Mouse (Mus musculus) neural tube, embryonic 11.5 days (tissue): ENCODE results near the gene Nxph1. TPM values are rescaled to one million over a fixed set of nuclear protein-coding genes. Genes with fewer than 3 reads are reported as not detected.

Source experiments
- ATAC-seq: fragments of 200-750 bp; cut with Nextera tagmentation; 2 replicates; pipeline ENCODE4 v1.8.0; 2017; ENCODE audit warnings: moderate number of reproducible peaks, mild to moderate bottlenecking, moderate TSS enrichment, moderate library complexity; ENCODE audit not compliant: insufficient read depth, low FRiP score, low TSS enrichment
- DNase-seq: peaks from one replicate; pipeline ENCODE4 v3.0.0-alpha.2; 2015; ENCODE audit warnings: low spot score
- H3K27ac ChIP-seq: fragments of 300-500 bp; sonication (generic); 2 replicates; pipeline ENCODE4 v1.5.1; 2014; ENCODE audit warnings: low read depth, mild to moderate bottlenecking, low read length
- H3K27me3 ChIP-seq: fragments of 300-500 bp; sonication (generic); 2 replicates; pipeline ENCODE4 v1.6.1; 2014; ENCODE audit warnings: mild to moderate bottlenecking, low read length, mixed read lengths; ENCODE audit not compliant: control insufficient read depth, insufficient read depth
- H3K36me3 ChIP-seq: fragments of 300-500 bp; sonication (generic); 2 replicates; pipeline ENCODE4 v1.6.1; 2014; ENCODE audit warnings: mild to moderate bottlenecking, low read length, moderate library complexity, mixed read lengths; ENCODE audit not compliant: control insufficient read depth, insufficient read depth
- H3K4me1 ChIP-seq: fragments of 300-500 bp; sonication (generic); 2 replicates; pipeline ENCODE4 v1.6.1; 2014; ENCODE audit warnings: low read length, mixed read lengths; ENCODE audit not compliant: control insufficient read depth, insufficient read depth
- H3K4me2 ChIP-seq: fragments of 300-500 bp; sonication (generic); 2 replicates; pipeline ENCODE4 v1.6.1; 2014; ENCODE audit warnings: low read depth, mild to moderate bottlenecking, moderate library complexity
- H3K4me3 ChIP-seq: fragments of 300-500 bp; sonication (generic); 2 replicates; pipeline ENCODE4 v1.5.1; 2014; ENCODE audit warnings: low read depth, low read length
- H3K9ac ChIP-seq: fragments of 300-500 bp; sonication (generic); 2 replicates; pipeline ENCODE4 v1.6.1; 2014; ENCODE audit warnings: mild to moderate bottlenecking, low read length
- H3K9me3 ChIP-seq: fragments of 300-500 bp; sonication (generic); 2 replicates; pipeline ENCODE4 v1.6.1; 2016; ENCODE audit warnings: low read length; ENCODE audit not compliant: control insufficient read depth
- WGBS: fragments of 180-500 bp; shearing (Covaris S2); extraction: QIAGEN DNeasy Blood & Tissue Kit; methylation state at CpG from one replicate; pipeline ENCODE4 v1.1.7; 2014; 5-methylcytosine and 5-hydroxymethylcytosine counted together
- polyA plus RNA-seq: library from polyadenylated mRNA; unstranded; fragments of >200 nt; fragmentation: Nextera tagmentation; extraction: Ambion mirVana; gene quantifications from 2 replicates; pipeline ENCODE4 v1.2.1, GENCODE M21; 2014

Nxph1 gene
- polyA plus RNA-seq, 1 experiment from 2014 or later: 9.4 TPM

GRCm38 (mm10) chr6:9002686-9003085, 54.5 kb downstream of the Nxph1 start:
- H3K36me3 ChIP-seq: no peaks in the 10 kb centered on the region
- WGBS: 15% methylated on average over 3 of the region's 3 CpGs
- no peaks in the 10 kb centered on the region for H3K9me3 ChIP-seq
- no peak overlapping the region for H3K9ac ChIP-seq
- no peaks in the 10 kb centered on the region for H3K4me1 ChIP-seq
- no peak overlapping the region for H3K27ac ChIP-seq
- no peak for ATAC-seq
- no peaks in the 10 kb centered on the region for H3K27me3 ChIP-seq
- DNase-seq: no peak
- no peak overlapping the region for H3K4me2 ChIP-seq
- H3K4me3 ChIP-seq: no peak overlapping the region

GRCm38 (mm10) chr6:9026631-9027030, 78.4 kb downstream of the Nxph1 start:
- DNase-seq (no peak), ATAC-seq (no peak)
- 83% methylated on average over 1 of the region's 1 CpGs for WGBS
- no peak overlapping the region for H3K4me2 ChIP-seq
- H3K27me3 ChIP-seq: no peaks in the 10 kb centered on the region
- H3K9me3 ChIP-seq: no peaks in the 10 kb centered on the region
- H3K27ac ChIP-seq: no peak overlapping the region
- no peaks in the 10 kb centered on the region for H3K36me3 ChIP-seq
- no peaks in the 10 kb centered on the region for H3K4me1 ChIP-seq
- no peak overlapping the region for H3K4me3 ChIP-seq
- H3K9ac ChIP-seq: no peak overlapping the region

DNA sequence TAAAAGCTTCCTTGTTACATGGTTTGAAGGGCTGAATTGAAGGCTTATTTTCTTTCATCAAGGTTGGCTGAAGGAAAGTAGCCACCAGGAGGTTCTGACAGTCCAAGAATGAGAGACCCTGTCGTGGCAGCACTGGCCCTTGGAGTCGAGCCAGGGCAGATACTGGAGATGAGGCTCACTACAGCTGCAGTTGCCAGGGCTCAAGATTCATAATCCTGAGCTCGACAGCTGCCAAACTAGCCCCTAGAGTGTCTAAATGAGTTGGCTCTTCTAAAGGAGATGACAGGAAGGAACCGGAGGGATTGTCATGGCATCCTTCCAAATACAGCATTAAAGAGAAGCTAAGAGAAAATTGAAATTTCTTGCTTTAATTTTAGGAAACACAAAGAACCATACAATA, 78.9 kb downstream of the Nxph1 start:
- Histone ChIP-seq H3K27ac (no peak overlapping the region), H3K36me3 (no peaks in the 10 kb centered on the region), H3K9ac (no peak overlapping the region), H3K9me3 (no peaks in the 10 kb centered on the region), H3K27me3 (no peaks in the 10 kb centered on the region), H3K4me1 (no peaks in the 10 kb centered on the region), H3K4me2 (no peak overlapping the region), H3K4me3 (no peak overlapping the region)
- WGBS: 72% methylated on average over 4 of the region's 4 CpGs
- DNase-seq (no peak), ATAC-seq (no peak)

DNA sequence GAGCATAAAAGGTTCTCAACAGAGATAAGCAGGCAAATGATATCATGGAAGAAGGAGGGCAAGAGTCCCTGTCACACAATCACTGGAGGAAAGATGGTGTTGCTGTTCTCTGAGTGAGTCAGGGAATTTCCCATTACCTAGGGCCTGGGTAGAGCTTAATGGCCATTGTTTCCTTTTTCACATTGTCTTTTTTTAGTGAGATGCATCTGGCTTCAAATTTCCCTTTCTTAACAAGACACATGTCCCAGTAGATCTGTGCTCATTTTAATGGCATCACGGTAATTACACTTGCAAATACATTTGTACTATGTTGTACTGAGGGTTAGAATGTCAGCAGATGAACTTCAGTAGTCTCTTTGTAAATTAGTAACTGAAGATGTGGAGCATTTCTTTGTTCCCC, 80.3 kb downstream of the Nxph1 start:
- no peak overlapping the region for H3K4me3 ChIP-seq
- ATAC-seq (no peak), DNase-seq (no peak)
- H3K27me3 ChIP-seq: no peaks in the 10 kb centered on the region
- H3K36me3 ChIP-seq: no peaks in the 10 kb centered on the region
- no peak overlapping the region for H3K4me2 ChIP-seq
- no peak overlapping the region for H3K27ac ChIP-seq
- H3K9me3 ChIP-seq: no peaks in the 10 kb centered on the region
- no peaks in the 10 kb centered on the region for H3K4me1 ChIP-seq
- H3K9ac ChIP-seq: no peak overlapping the region
- 86% methylated on average over 1 of the region's 1 CpGs for WGBS

GRCm38 (mm10) chr6:9039286-9039685, 91.1 kb downstream of the Nxph1 start:
- H3K9ac ChIP-seq: no peak overlapping the region
- H3K27me3 ChIP-seq: no peaks in the 10 kb centered on the region
- no peaks in the 10 kb centered on the region for H3K9me3 ChIP-seq
- H3K4me1 ChIP-seq: no peaks in the 10 kb centered on the region
- 100% methylated on average over 1 of the region's 1 CpGs for WGBS
- no peak overlapping the region for H3K4me2 ChIP-seq
- no peak overlapping the region for H3K4me3 ChIP-seq
- no peaks in the 10 kb centered on the region for H3K36me3 ChIP-seq
- ATAC-seq (no peak), DNase-seq (no peak)
- H3K27ac ChIP-seq: no peak overlapping the region

- 83% methylated on average over 3 of the region's 3 CpGs for WGBS
- H3K4me1 ChIP-seq: no peaks in the 10 kb centered on the region
- no peak overlapping the region for H3K4me2 ChIP-seq
- H3K9me3 ChIP-seq: no peaks in the 10 kb centered on the region
- H3K4me3 ChIP-seq: no peak overlapping the region
- ATAC-seq: no peak
- H3K27ac ChIP-seq: no peak overlapping the region
- no peak for DNase-seq
- H3K9ac ChIP-seq: no peak overlapping the region
- H3K36me3 ChIP-seq: no peaks in the 10 kb centered on the region
- H3K27me3 ChIP-seq: no peaks in the 10 kb centered on the region
These were observed 92.8 kb downstream of the Nxph1 start for GRCm38 (mm10) chr6:9040991-9041390.

GRCm38 (mm10) chr6:9042391-9042790, 94.2 kb downstream of the Nxph1 start:
- Histone ChIP-seq H3K9ac (no peak overlapping the region), H3K9me3 (no peaks in the 10 kb centered on the region), H3K4me3 (no peak overlapping the region), H3K36me3 (no peaks in the 10 kb centered on the region), H3K4me1 (no peaks in the 10 kb centered on the region), H3K27me3 (no peaks in the 10 kb centered on the region), H3K27ac (no peak overlapping the region), H3K4me2 (no peak overlapping the region)
- DNase-seq (no peak), ATAC-seq (no peak)
- 36% methylated on average over 1 of the region's 1 CpGs for WGBS

- DNase-seq (no peak), ATAC-seq (no peak)
- H3K4me2 ChIP-seq: no peak overlapping the region
- no peaks in the 10 kb centered on the region for H3K27me3 ChIP-seq
- H3K4me3 ChIP-seq: no peak overlapping the region
- H3K27ac ChIP-seq: no peak overlapping the region
- H3K36me3 ChIP-seq: no peaks in the 10 kb centered on the region
- WGBS: 28% methylated on average over 2 of the region's 2 CpGs
- no peaks in the 10 kb centered on the region for H3K4me1 ChIP-seq
- no peaks in the 10 kb centered on the region for H3K9me3 ChIP-seq
- no peak overlapping the region for H3K9ac ChIP-seq
These were observed 98.6 kb downstream of the Nxph1 start for GRCm38 (mm10) chr6:9046815-9047214.

DNA sequence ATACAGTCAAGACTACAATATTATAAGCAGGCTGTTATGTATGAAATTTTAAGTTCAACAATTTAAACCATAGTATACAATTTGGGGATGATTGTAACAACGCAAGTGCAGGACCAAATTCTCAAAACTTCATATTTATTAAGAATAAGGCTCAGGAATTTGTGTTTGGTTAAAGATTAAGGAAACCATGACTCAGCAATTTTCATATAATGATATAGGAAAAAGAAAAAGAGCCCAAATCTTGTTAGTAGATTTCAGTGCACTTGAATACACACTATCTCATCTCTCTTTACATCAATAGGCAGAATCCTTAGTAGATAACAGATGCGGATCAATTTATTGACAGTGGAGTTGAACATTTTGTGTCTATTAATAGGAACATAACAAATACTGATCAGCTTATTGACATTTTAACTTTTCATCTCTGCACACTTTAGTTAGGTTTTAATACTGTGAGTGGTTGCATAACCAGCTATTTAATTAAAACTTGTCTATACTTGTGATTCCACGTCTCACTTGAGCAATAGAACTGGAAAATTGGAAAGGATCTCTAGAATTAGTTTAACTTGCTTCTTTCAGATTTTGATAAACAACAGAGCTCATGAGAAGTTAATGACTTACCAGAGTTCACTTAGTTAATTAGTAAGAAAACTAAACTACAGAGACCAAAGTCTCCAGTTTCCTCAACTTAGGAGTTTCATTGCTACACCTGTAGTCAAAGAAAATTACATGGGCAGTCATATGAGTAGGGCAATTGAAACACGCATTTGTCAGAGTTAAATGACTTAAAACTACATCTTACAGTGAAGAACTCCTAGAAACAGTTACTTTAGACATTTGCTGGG, 113.3 kb downstream of the Nxph1 start:
- no peaks in the 10 kb centered on the region for H3K27me3 ChIP-seq
- DNase-seq (no peak), ATAC-seq (no peak)
- H3K9ac ChIP-seq: no peak overlapping the region
- no peaks in the 10 kb centered on the region for H3K9me3 ChIP-seq
- no peaks in the 10 kb centered on the region for H3K36me3 ChIP-seq
- no peak overlapping the region for H3K27ac ChIP-seq
- no peak overlapping the region for H3K4me3 ChIP-seq
- H3K4me1 ChIP-seq: no peaks in the 10 kb centered on the region
- H3K4me2 ChIP-seq: no peak overlapping the region
- WGBS: 91% methylated on average over 4 of the region's 4 CpGs
